In the genomic region with DNA sequence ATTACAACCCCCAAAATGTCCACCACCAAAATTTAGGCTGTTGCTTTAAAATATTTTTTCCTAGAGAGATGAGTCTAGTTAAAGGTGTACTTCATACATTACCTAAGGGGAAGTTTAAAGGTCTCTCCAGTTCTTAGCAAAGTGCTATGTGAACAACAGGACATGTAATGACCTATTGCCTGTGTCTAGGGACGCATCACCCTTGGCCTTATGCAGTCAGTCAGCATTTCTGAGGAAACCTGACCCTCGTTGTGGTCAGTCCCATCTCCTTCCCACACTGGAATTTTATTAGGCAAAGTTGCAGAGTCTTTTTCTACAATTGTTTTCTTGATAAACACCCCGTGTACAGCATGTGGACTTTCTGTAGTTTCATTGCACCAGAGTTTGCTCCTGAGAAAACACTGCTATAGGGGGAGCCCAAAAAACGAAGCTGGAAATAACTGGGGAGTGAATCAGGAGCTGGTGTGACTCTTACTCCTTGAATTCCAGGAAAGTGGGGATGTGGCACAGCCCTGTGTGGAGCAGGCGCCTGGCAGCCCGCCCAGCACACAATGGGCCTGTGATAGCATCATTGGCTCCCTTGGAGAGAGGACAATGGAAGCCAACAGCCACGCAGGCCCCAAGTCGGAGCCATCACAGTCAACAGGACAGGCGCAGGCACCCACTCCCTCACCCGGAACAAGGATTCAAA, we compare ENCODE assay signal across 8 mouse cellular contexts.
A peak's percentile ranks its signal among the peaks of the same experiment; 100 is the strongest.
DNase-seq lines count a peak whose midpoint lies in the region; ATAC-seq and TF ChIP-seq lines count a peak whose summit lies in the region.

No protein-coding gene starts in this region.

- POLR2A ChIA-PET in Patski (lab: Charles Lee) = no interaction called here

- no peaks in the 10 kb centered on the region for H3K4me1 ChIP-seq in heart, embryonic 11.5 days (ENCODE audit: control insufficient read depth, insufficient read depth, low read length)
- peaks cover 11% of the 10 kb centered on the region for H3K4me1 ChIP-seq in heart, embryonic 15.5 days (replicated peaks)
- H3K4me1 ChIP-seq in lung, postnatal 0 days (ENCODE audit: insufficient read depth, low read depth, low read length) = no peaks in the 10 kb centered on the region; the same call in 1 of the 2 replicates
- H3K4me1 ChIP-seq in liver, postnatal 0 days (ENCODE audit: insufficient read depth) = no peaks in the 10 kb centered on the region

- peak; percentile 70 for TF ChIP-seq EP300 in lung, postnatal 0 days (IDR thresholded peaks at IDR 0.05)
- no peak for TF ChIP-seq EP300 in liver, postnatal 0 days (IDR thresholded peaks at IDR 0.05; ENCODE audit: low read depth)

- no peak overlapping the region for H3K9ac ChIP-seq in heart, embryonic 11.5 days (ENCODE audit: low read depth, low read length)
- H3K9ac ChIP-seq in heart, embryonic 15.5 days = no peak overlapping the region
- no peak overlapping the region for H3K9ac ChIP-seq in lung, postnatal 0 days (replicated peaks; ENCODE audit: low read depth)
- H3K9ac ChIP-seq in liver, postnatal 0 days (replicated peaks) = no peak overlapping the region

- no peaks in the 10 kb centered on the region for H3K36me3 ChIP-seq in heart, embryonic 11.5 days (ENCODE audit: control insufficient read depth, insufficient read depth, low read length)
- no peaks in the 10 kb centered on the region for H3K36me3 ChIP-seq in heart, embryonic 15.5 days
- H3K36me3 ChIP-seq in lung, postnatal 0 days (ENCODE audit: insufficient read depth, low read length) = no peaks in the 10 kb centered on the region
- H3K36me3 ChIP-seq in liver, postnatal 0 days (replicated peaks; ENCODE audit: insufficient read depth, low read length) = no peaks in the 10 kb centered on the region

- H3K4me3 ChIP-seq in heart, embryonic 11.5 days (ENCODE audit: low read depth, low read length) = no peak overlapping the region
- no peak overlapping the region for H3K4me3 ChIP-seq in heart, embryonic 15.5 days
- H3K4me3 ChIP-seq in lung, postnatal 0 days (ENCODE audit: low read depth, low read length) = no peak overlapping the region
- no peak overlapping the region for H3K4me3 ChIP-seq in liver, postnatal 0 days (ENCODE audit: low read depth, low read length)

- TF ChIP-seq CTCF in Patski (IDR thresholded peaks at IDR 0.05) = no peak
- no peak for TF ChIP-seq CTCF in lung, postnatal 0 days (IDR thresholded peaks at IDR 0.05)
- no peak for TF ChIP-seq CTCF in liver, postnatal 0 days (IDR thresholded peaks at IDR 0.05; ENCODE audit: low read depth)

- DNase-seq in heart, adult 18-20 months = peak; percentile 80 to 91
- DNase-seq in Patski (ENCODE audit: low read depth, low spot score) = peak; percentile 58
- DNase-seq in lung, postnatal 0 days (ENCODE audit: low spot score) = peak; percentile 54
- DNase-seq in cerebellum, adult 11 months = no peak
- no peak for DNase-seq in liver, postnatal 0 days

- H3K9me3 ChIP-seq in heart, embryonic 11.5 days (replicated peaks; ENCODE audit: control insufficient read depth, low read length) = no peaks in the 10 kb centered on the region
- H3K9me3 ChIP-seq in heart, embryonic 15.5 days (replicated peaks) = no peaks in the 10 kb centered on the region
- no peaks in the 10 kb centered on the region for H3K9me3 ChIP-seq in lung, postnatal 0 days (ENCODE audit: low read length)
- H3K9me3 ChIP-seq in liver, postnatal 0 days (ENCODE audit: low read length) = no peaks in the 10 kb centered on the region

- CTCF ChIA-PET in Patski (lab: Charles Lee) = interaction anchor here (0.6 to 2.2 kb wide), 3 partner anchors 10 to 62 kb away, joined by 3 to 5 read pairs (median 4); no protein-coding TSS in a partner anchor

- H3K27ac ChIP-seq in heart, embryonic 11.5 days (ENCODE audit: low read depth, low read length) = no peak overlapping the region
- H3K27ac ChIP-seq in heart, embryonic 15.5 days = peak overlapping the region; percentile 57; the same call in 1 of the 2 replicates
- peak overlapping the region; percentile 62 for H3K27ac ChIP-seq in lung, postnatal 0 days (ENCODE audit: low read length)
- H3K27ac ChIP-seq in liver, postnatal 0 days (ENCODE audit: low read depth) = no peak overlapping the region

- peaks cover 3% of the 10 kb centered on the region; the same call in 1 of the 2 replicates for H3K27me3 ChIP-seq in heart, embryonic 11.5 days (ENCODE audit: control insufficient read depth, insufficient read depth, low read length)
- no peaks in the 10 kb centered on the region for H3K27me3 ChIP-seq in Patski
- H3K27me3 ChIP-seq in heart, embryonic 15.5 days = no peaks in the 10 kb centered on the region
- no peaks in the 10 kb centered on the region for H3K27me3 ChIP-seq in lung, postnatal 0 days (replicated peaks; ENCODE audit: insufficient read depth, low read length)
- no peaks in the 10 kb centered on the region for H3K27me3 ChIP-seq in liver, postnatal 0 days (ENCODE audit: insufficient read depth, low read length)

- WGBS in heart, embryonic 11.5 days (ENCODE audit: insufficient replicate concordance) = 66% methylated on average over 10 of the region's 10 CpGs
- 36% methylated on average over 10 of the region's 10 CpGs for WGBS in heart, embryonic 15.5 days
- WGBS in lung, postnatal 0 days = 48% methylated on average over 10 of the region's 10 CpGs
- 61% methylated on average over 10 of the region's 10 CpGs for WGBS in liver, postnatal 0 days (ENCODE audit: insufficient replicate concordance)

- ATAC-seq in heart, embryonic 11.5 days (replicated peaks; ENCODE audit: insufficient number of reproducible peaks, low FRiP score, low TSS enrichment) = no peak
- peak; percentile 73 for ATAC-seq in Patski
- ATAC-seq in heart, embryonic 15.5 days (replicated peaks; ENCODE audit: insufficient number of reproducible peaks, insufficient read depth, low FRiP score, low read depth) = peak; percentile 90
- peak; percentile 94 for ATAC-seq in lung, postnatal 0 days
- ATAC-seq in liver, postnatal 0 days = no peak
- ATAC-seq in erythroblast, adult 5-6 weeks (replicated peaks; ENCODE audit: low FRiP score, poor library complexity, severe bottlenecking) = no peak

- in situ Hi-C loops in Patski (cut with MboI; ENCODE audit: low pct_unique_long_range_greater_than_20kb) = loop anchor here (10.0 kb wide), 1 partner anchor 263 kb away; no protein-coding TSS in a partner anchor

- no peak overlapping the region for H3K4me2 ChIP-seq in heart, embryonic 11.5 days
- H3K4me2 ChIP-seq in heart, embryonic 15.5 days = no peak overlapping the region
- H3K4me2 ChIP-seq in lung, postnatal 0 days (replicated peaks; ENCODE audit: low read depth, low read length) = no peak overlapping the region
- no peak overlapping the region for H3K4me2 ChIP-seq in liver, postnatal 0 days (ENCODE audit: low read depth, low read length)

Comparison
In these comparisons a context has a peak if more than half of its experiments do, and no peak if none do; other contexts are left out.
1. ATAC-seq: peak in Patski (single experiment), heart, embryonic 15.5 days (single experiment) and lung, postnatal 0 days (single experiment); none in heart, embryonic 11.5 days (single experiment), liver, postnatal 0 days (single experiment) and erythroblast, adult 5-6 weeks (single experiment).
2. H3K27ac ChIP-seq: peak in heart, embryonic 15.5 days (single experiment) and lung, postnatal 0 days (single experiment); none in heart, embryonic 11.5 days (single experiment) and liver, postnatal 0 days (single experiment).
3. DNase-seq: peak in heart, adult 18-20 months (2 of 2), Patski (single experiment) and lung, postnatal 0 days (single experiment); none in cerebellum, adult 11 months (single experiment) and liver, postnatal 0 days (single experiment).